Mouse (Mus musculus): ENCODE measurements around the gene Trip4. TPM values are rescaled to one million over a fixed set of nuclear protein-coding genes. Genes with fewer than 3 reads are reported as not detected.

Trip4 gene
- polyA plus RNA-seq (2012; rRNA removed), result 5.0 TPM in 2 replicates

DNA sequence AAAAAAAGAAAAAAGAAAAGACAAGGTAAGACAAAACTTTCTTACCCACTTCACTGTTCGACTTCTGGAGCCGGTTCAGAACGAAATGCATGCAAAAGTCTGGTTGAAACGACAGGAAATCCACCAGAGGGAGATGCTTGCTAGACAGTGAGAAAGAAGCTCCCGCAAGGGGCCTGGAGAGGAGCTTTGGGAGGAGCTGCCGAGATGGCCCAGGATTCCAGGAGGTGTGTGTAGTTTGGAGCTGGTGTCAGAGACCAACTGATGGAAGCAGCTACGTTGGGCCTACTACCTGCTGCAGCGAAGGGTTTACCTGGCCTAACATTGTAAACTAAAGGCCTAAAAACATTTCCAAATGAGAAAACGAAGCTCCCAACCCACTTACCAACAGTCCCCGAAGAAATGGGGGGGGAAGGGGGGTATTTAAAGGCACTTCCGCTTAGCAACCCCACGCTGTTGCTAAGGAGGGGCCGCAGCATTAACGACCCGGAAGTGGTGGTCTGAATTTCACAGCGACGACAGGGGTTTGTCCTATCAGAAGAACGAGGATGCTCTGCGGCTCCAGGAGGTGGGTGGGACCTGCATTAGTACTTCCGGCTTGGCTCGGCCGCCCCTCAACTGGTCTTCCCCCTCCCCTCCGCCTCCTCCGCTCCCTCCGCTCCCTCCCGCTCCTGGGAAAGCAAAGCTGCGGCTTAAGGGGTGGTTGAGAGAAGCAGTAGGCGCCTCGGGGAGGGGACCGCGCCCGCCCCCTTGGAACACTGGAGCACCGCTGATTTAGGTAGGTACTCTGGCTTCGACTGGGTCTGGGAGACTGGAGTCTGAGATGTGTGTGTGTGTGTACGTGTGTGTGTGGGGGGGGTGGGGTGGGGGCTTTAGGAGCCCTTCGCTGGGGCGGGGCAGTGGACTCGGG lies at the start of gene Trip4, which contains the start of gene Csnk1g1:
TSS of gene Trip4 (minus strand) at position 401 of the 907 bp plus-strand sequence.
TSS of gene Csnk1g1 (plus strand) at position 531 of the 907 bp plus-strand sequence.

DNA sequence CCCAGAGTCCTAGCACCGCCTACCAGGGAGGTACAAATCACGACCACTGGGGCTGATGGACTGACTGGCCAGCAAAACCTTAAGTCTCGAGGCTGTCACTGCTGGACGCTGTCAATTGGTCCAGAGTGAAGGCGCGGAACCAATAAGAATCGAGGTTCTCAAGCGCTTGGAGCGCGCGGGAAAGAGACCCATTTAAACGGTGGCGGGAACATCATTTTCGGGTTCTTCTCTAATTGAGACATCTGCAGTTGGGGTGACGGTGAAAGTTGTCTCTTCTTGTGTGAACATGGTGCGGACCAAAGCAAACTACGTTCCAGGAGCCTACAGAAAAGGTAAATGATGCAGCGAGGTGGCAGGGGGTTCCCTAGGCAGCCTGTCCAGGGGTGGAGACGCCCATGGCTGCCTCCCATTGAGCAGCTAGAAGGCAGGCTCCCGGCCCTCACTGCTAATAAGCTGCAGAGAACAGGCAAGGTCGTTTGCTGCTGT lies 18.4 kb downstream of the Trip4 start, which contains the start of gene Pclaf:
TSS of gene Pclaf (plus strand) at position 95 of the 486 bp plus-strand sequence.

DNA sequence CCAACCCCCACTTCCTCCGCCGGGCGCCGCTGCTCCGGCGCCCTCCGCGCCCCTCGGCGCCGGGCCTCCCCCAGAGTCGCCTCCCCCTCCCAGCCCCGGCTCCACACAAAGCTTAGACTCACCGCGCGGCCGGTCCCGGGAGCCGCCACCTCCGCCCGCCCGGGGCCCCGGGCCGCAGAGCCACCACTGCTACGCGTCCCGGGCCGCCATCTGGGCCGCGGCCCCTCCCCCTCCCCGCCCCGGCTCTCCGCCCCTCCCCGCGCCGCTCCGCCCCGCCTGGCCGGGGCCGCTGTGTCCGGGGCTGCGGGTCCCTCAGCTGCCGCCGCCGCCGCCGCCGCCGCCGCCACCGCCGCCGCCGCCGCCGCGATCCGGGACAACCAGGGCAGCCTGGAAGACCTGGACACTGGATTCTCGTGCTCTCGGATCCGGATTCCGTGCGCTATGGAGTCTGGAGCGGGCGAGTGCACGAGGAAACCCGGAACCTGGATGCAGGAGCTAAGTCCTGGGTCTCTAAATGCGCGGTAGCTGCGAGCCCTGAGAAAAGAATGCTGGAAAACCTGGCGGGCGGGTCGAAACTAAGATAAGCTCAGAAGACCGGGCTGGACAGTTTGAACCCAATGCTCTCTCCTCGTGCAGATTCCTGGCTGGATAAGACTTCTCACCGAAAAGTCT lies 81.1 kb downstream of the Trip4 start, which contains the start of gene Zfp609:
TSS of gene Zfp609 (minus strand) at position 221 of the 672 bp plus-strand sequence.

Other genes starting within 250 kb of the Trip4 start
- 25.7 and 26.2 TPM in 2 replicates for gene Oaz2, start 240.8 kb downstream of the Trip4 start, polyA plus RNA-seq (2012; rRNA removed)
- 2.9 and 4.3 TPM in 2 replicates for gene Zfp609, start 81.2 kb downstream of the Trip4 start, polyA plus RNA-seq (2012; rRNA removed)
- 28.5 and 40.3 TPM in 2 replicates for gene Pclaf, start 18.6 kb downstream of the Trip4 start, polyA plus RNA-seq (2012; rRNA removed)
- 2.0 and 2.7 TPM in 2 replicates for gene Csnk1g1, start 130 bp upstream of the Trip4 start, polyA plus RNA-seq (2012; rRNA removed)
- 466 and 478 TPM in 2 replicates for gene Ppib, start 151.4 kb upstream of the Trip4 start, polyA plus RNA-seq (2012; rRNA removed)
- 8.8 and 11.0 TPM in 2 replicates for gene Snx22, start 160.9 kb upstream of the Trip4 start, polyA plus RNA-seq (2012; rRNA removed)
- 32.2 and 32.5 TPM in 2 replicates for gene Snx1, start 217.8 kb upstream of the Trip4 start, polyA plus RNA-seq (2012; rRNA removed)
- 35.0 and 35.9 TPM in 2 replicates for gene Ciao2a, start 217.8 kb upstream of the Trip4 start, polyA plus RNA-seq (2012; rRNA removed)
- gene Dapk2, start 249.4 kb upstream of the Trip4 start, polyA plus RNA-seq (2012; rRNA removed), result 12.3 and 14.3 TPM in 2 replicates

All from liver, embryonic 18 days (tissue).